Mouse (Mus musculus) limb, embryonic 14.5 days (tissue): ENCODE results near the gene Uqcc3. TPM values are rescaled to one million over a fixed set of nuclear protein-coding genes. Genes with fewer than 3 reads are reported as not detected.
"Not testable (repeated sequence)": the region's sequence is repeated elsewhere in the genome, so short reads cannot be mapped to it uniquely, and the experiment has no call there.

Source experiments
- ATAC-seq: fragments of 200-750 bp; cut with Nextera tagmentation; 2 replicates; pipeline ENCODE4 v1.8.0; 2017; ENCODE audit warnings: low read depth, moderate number of reproducible peaks, moderate TSS enrichment; ENCODE audit not compliant: low FRiP score
- DNase-seq: peaks from one replicate; pipeline ENCODE4 v3.0.0-alpha.2; 2015; ENCODE audit warnings: low spot score
- H3K27ac ChIP-seq: fragments of 300-500 bp; sonication (generic); replicated peaks from 2 replicates; pipeline ENCODE4 v1.5.1; 2014; ENCODE audit warnings: low read depth, mild to moderate bottlenecking, low read length, moderate library complexity, mixed read lengths
- H3K27me3 ChIP-seq: fragments of 300-500 bp; sonication (generic); 2 replicates; pipeline ENCODE4 v1.6.1; 2014; ENCODE audit warnings: low read length, mixed read lengths; ENCODE audit not compliant: control insufficient read depth, insufficient read depth
- H3K36me3 ChIP-seq: fragments of 300-500 bp; sonication (generic); 2 replicates; pipeline ENCODE4 v1.6.1; 2014; ENCODE audit warnings: mild to moderate bottlenecking, low read length, moderate library complexity, mixed read lengths; ENCODE audit not compliant: control insufficient read depth, insufficient read depth
- H3K4me1 ChIP-seq: fragments of 300-500 bp; sonication (generic); 2 replicates; pipeline ENCODE4 v1.6.1; 2014; ENCODE audit warnings: antibody characterized with exemption, low read length, mixed read lengths; ENCODE audit not compliant: control insufficient read depth, insufficient read depth
- H3K4me2 ChIP-seq: fragments of 300-500 bp; sonication (generic); replicated peaks from 2 replicates; pipeline ENCODE4 v1.6.1; 2014; ENCODE audit warnings: low read depth, mild to moderate bottlenecking, low read length, moderate library complexity; ENCODE audit not compliant: severe bottlenecking
- H3K4me3 ChIP-seq: fragments of 300-500 bp; sonication (generic); replicated peaks from 2 replicates; pipeline ENCODE4 v1.5.1; 2014; ENCODE audit warnings: low read length
- H3K9ac ChIP-seq: fragments of 300-500 bp; sonication (generic); 2 replicates; pipeline ENCODE4 v1.6.1; 2014; ENCODE audit warnings: mild to moderate bottlenecking, low read depth, low read length, moderate library complexity; ENCODE audit not compliant: severe bottlenecking
- H3K9me3 ChIP-seq: fragments of 300-500 bp; sonication (generic); 2 replicates; pipeline ENCODE4 v1.6.1; 2016; ENCODE audit warnings: low read length; ENCODE audit not compliant: control insufficient read depth
- POLR2A ChIP-seq: fragments of 200-500 bp; IDR thresholded peaks from 2 replicates; pipeline ENCODE4 v1.8.0; 2012; ENCODE audit warnings: inconsistent platforms, mild to moderate bottlenecking, moderate library complexity, borderline replicate concordance; ENCODE audit not compliant: insufficient read depth, insufficient read length; ENCODE audit errors: extremely low read depth
- WGBS: fragments of 180-500 bp; shearing (Covaris S2); extraction: QIAGEN DNeasy Blood & Tissue Kit; methylation state at CpG from one replicate; pipeline ENCODE4 v1.1.7; 2014; 5-methylcytosine and 5-hydroxymethylcytosine counted together
- polyA plus RNA-seq, 2 experiments: library from polyadenylated mRNA; depleted of rRNA in 1 of 2; stranded (reverse) in 1 of 2; unstranded in 1 of 2; fragments of >200 nt; fragmentation: Nextera tagmentation in 1 of 2; extraction: Ambion mirVana in 1 of 2; gene quantifications; 2 replicates each; pipeline versions ENCODE4 v1.2.1 to v1.2.3; 2012 to 2014

The Uqcc3 gene
- polyA plus RNA-seq, 2 experiments, result 51.3 to 65.9 TPM

DNA sequence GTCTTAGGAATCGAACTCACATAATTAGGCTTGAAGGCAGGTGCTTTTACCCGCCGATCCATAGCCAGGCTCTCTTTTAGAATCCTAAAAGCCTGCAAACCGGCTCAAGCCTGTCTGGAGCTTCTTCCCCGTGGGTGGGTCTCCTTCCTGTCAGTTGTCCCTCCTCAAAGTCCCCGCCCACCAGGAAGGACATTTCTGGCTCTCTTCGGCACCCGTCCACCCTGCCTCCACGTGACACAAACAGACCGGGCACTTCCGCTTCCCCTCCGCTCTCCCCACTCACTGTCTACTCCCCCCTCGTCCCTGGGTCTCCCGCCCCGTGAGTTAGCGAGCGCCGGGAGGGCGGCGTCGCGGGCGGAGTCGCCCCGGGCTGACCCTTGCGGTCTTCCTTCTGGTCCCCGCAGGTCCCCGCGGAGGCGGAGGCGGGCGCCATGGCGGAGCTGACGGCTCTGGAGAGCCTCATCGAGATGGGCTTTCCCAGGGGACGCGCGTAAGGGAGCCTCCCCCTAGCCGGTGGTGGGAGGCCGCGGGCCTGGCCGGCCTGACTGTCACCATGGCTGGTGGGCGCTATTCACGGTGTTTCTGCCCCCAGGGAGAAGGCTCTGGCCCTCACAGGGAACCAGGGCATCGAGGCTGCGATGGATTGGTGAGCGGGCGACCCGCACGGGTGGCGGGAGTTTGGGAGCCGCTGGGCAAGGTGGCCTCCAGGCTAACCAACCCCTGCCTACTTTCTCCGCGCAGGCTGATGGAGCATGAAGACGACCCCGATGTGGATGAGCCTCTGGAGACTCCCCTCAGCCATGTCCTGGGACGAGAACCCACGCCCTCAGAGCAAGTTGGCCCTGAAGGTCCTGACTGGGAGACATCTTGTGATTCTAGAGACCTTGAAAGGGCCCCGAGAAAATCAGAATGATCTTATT is 9.2 kb downstream of the Uqcc3 start, which contains the start of gene Ubxn1:
TSS of gene Ubxn1 (plus strand) at position 230 of the 920 bp plus-strand sequence.
- H3K4me3 ChIP-seq, result peak within 1 kb of the TSS; percentile 91
- TF ChIP-seq POLR2A, result peak; percentile 60; the same call in 1 of the 2 replicates
- H3K36me3 ChIP-seq, result peaks cover 32% of the 10 kb centered on the region
- DNase-seq, result peak; percentile 96
- H3K4me1 ChIP-seq, result peaks cover 4% of the 10 kb centered on the region; the same call in 1 of the 2 replicates
- peak within 1 kb of the TSS; percentile 88 for H3K4me2 ChIP-seq
- no peaks in the 10 kb centered on the region for H3K9me3 ChIP-seq
- WGBS, result 3% methylated on average over 52 of the region's 59 CpGs
- no peaks in the 10 kb centered on the region for H3K27me3 ChIP-seq
- peak; percentile 97 for ATAC-seq
- peak within 1 kb of the TSS; percentile 63 for H3K27ac ChIP-seq
- H3K9ac ChIP-seq, result peak within 1 kb of the TSS; percentile 93

DNA sequence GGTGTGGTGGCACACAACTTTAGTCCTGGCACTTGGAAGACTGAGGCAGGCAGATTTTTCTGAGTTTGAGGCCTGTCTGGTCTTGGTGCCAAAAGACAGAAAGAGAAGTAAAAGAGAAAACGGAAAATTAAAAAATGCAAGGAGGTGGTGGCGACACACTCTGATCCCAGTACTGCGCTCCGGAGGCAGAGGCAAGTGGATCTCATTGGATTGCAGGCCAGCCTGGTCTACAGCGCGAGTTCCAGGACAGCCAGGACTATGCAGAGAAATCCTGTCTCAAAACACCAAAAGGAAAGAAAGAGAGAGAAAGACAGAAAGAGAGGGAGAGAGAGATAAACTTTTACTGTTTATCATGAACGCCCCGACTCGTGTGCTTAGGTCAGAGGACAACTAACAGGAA is 9.9 kb downstream of the Uqcc3 start:
- ATAC-seq (peak; percentile 38; the same call in 1 of the 2 replicates), DNase-seq (no peak)
- WGBS, result 64% methylated on average over 9 of the region's 9 CpGs
- Histone ChIP-seq H3K4me2 (peak overlapping the region; percentile 88), H3K9me3 (no peaks in the 10 kb centered on the region), H3K4me1 (peaks cover 4% of the 10 kb centered on the region; the same call in 1 of the 2 replicates), H3K9ac (peak overlapping the region; percentile 93), H3K27me3 (no peaks in the 10 kb centered on the region), H3K36me3 (peaks cover 25% of the 10 kb centered on the region), H3K27ac (peak overlapping the region; percentile 40), H3K4me3 (peak overlapping the region; percentile 91)
- no peak for TF ChIP-seq POLR2A

DNA sequence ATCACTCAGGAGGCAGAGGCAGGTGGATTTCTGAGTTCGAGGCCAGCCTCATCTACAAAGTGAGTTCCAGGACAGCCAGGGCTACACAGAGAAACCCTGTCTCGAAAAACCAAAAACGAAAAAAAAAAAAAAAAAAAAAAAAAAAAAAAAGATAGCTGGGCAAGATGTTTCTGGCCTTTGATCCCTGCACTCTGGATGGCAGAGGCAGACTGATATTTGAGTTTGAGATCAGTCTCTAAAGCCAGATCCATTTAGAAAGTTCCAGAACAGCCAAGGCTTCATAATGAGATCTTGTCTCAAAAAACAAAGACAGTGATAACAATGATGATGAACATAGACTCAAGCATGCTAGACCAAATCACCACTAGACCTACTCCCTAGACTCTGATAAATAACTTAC is 10.3 kb downstream of the Uqcc3 start:
- DNase-seq, H3K4me1 ChIP-seq, ATAC-seq, H3K27ac ChIP-seq, H3K9me3 ChIP-seq, H3K27me3 ChIP-seq, H3K9ac ChIP-seq: not testable (repeated sequence)
- WGBS, result 86% methylated on average over 3 of the region's 3 CpGs
- Histone ChIP-seq H3K4me3 (peak overlapping the region; percentile 91; the same call in 1 of the 2 replicates), H3K36me3 (peaks cover 20% of the 10 kb centered on the region), H3K4me2 (peak overlapping the region; percentile 88; the same call in 1 of the 2 replicates)

DNA sequence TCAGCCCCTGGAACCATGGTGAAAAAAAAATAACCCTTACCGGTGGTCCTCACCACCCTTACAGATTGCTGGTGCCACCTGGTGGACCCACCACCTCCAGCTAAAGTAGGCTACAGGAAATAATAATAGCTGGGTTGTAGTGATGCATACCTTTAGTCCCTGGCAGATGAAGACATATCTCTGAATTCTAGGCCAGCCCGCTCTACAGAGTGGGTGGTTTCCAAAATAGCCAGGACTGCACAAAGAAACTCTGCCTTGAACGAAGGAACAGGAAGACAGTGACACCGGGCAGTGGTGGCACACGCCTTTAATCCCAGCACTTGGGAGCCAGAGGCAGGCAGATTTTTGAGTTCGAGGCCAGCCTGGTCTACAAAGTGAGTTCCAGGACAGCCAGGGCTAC is 16.5 kb downstream of the Uqcc3 start:
- H3K4me3 ChIP-seq, result no peak overlapping the region
- no peaks in the 10 kb centered on the region for H3K4me1 ChIP-seq
- TF ChIP-seq POLR2A, result no peak
- 83% methylated on average over 6 of the region's 6 CpGs for WGBS
- H3K9me3 ChIP-seq, result no peaks in the 10 kb centered on the region
- DNase-seq (no peak), ATAC-seq (no peak)
- H3K9ac ChIP-seq, result no peak overlapping the region
- no peaks in the 10 kb centered on the region for H3K27me3 ChIP-seq
- H3K36me3 ChIP-seq, result no peaks in the 10 kb centered on the region
- no peak overlapping the region for H3K27ac ChIP-seq
- no peak overlapping the region for H3K4me2 ChIP-seq

DNA sequence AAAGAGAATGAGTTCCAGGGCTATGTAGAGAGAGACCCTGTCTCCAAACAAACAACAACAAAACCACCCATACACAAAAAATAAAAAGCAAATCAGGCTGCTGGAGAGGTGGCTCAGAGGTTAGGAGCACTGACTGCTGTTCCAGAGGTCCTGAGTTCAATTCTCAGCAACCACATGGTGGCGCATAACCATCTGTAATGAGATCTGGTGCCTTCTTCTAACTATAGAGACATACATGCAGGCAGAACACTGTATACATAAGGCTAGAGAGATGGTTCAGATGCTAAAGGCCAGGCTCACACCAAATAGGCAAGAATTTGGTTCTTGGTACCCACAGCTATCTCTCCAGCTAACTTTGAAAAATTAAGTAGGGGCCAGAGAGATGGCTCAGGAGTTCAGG is 21.7 kb downstream of the Uqcc3 start:
- no peak for DNase-seq

More for the DNA sequence above, 21.7 kb downstream of the Uqcc3 start:
- no peak overlapping the region for H3K4me2 ChIP-seq
- ATAC-seq, result no peak
- H3K4me1 ChIP-seq, result no peaks in the 10 kb centered on the region
- H3K36me3 ChIP-seq, result no peaks in the 10 kb centered on the region
- no peak overlapping the region for H3K27ac ChIP-seq
- WGBS, result 23% methylated on average over 1 of the region's 1 CpGs
- H3K27me3 ChIP-seq, result no peaks in the 10 kb centered on the region
- no peak overlapping the region for H3K4me3 ChIP-seq
- TF ChIP-seq POLR2A, result no peak
- H3K9me3 ChIP-seq, result no peaks in the 10 kb centered on the region
- no peak overlapping the region for H3K9ac ChIP-seq
